Mouse (Mus musculus) heart, adult 2 months (tissue): Measurements from ENCODE around the gene Limch1.

Experiments used
- CTCF ChIP-seq: fragments of 200-600 bp; IDR thresholded peaks from 2 replicates; pipeline ENCODE4 v1.8.1; 2022; ENCODE audit warnings: antibody characterized with exemption, mild to moderate bottlenecking, moderate library complexity
- EP300 ChIP-seq: fragments of 200-500 bp; IDR thresholded peaks from 2 replicates; pipeline ENCODE4 v1.6.1; 2011; ENCODE audit warnings: low read depth, low read length, control low read depth; ENCODE audit not compliant: insufficient read depth
- POLR2A ChIP-seq: fragments of 200-500 bp; IDR thresholded peaks from 2 replicates; pipeline ENCODE4 v1.6.1; 2011; ENCODE audit warnings: mild to moderate bottlenecking, low read depth, low read length, control low read depth; ENCODE audit not compliant: insufficient read depth

- TF ChIP-seq CTCF (no peak), POLR2A (no peak), EP300 (no peak)
Observed at GRCm38 (mm10) chr5:66791161-66791560, 45.5 kb downstream of the Limch1 start.
